Mouse (Mus musculus): ENCODE measurements around the gene Pkd2.

DNA sequence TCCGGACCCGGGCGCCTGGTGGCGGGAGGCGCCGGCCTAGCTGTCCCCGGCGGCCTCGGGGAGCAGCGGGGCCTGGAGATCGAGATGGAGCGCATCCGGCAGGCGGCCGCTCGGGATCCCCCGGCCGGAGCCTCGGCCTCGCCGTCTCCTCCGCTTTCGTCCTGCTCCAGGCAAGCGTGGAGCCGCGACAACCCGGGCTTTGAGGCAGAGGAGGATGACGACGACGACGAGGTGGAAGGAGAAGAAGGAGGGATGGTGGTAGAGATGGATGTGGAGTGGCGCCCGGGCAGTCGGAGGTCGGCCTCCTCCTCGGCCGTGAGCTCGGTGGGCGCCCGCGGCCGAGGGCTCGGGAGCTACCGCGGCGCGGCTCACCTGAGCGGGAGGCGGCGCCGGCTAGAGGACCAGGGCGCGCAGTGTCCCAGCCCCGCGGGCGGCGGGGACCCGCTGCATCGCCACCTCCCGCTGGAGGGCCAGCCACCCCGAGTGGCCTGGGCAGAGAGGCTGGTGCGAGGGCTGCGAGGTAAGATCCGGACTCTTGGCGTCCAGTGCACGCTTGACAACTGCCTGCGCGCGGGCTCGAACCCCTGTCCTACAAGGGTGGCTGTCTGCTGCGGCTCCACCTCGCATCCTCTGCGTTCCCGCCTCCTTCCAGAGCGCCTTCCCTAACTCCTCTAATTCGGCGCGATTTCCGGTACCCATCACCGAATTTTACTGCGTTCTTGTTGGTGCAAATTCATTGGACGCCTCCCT is 631 bp downstream of the Pkd2 start:
- TF ChIP-seq CTCF (IDR thresholded peaks at IDR 0.05; ENCODE audit: borderline replicate concordance, insufficient read depth, low read length): no peak
- peak; percentile 60 for TF ChIP-seq POLR2A (IDR thresholded peaks at IDR 0.05; ENCODE audit: low read depth, low read length)

Measured in embryonic fibroblast, embryonic 13.5 days (primary cell).